In genomic region chr6:55014184-55014583, GRCm38 (mm10) we compare ENCODE assay signal across 24 mouse cellular contexts. TPM values are rescaled to one million over a fixed set of nuclear protein-coding genes. Genes with fewer than 3 reads are reported as not detected.
A peak's percentile ranks its signal among the peaks of the same experiment; 100 is the strongest.
DNase-seq lines count a peak whose midpoint lies in the region; TF ChIP-seq lines count a peak whose summit lies in the region.
"Had no signal": no experiment of that assay in that cellular context is flagged by ENCODE, and none has a peak within 500 bp of the region (broad histone marks: within the 10 kb centered on the region; RNA-seq: fewer than 3 reads in every experiment).

No protein-coding gene starts in this region.

- H3K4me3 ChIP-seq in heart, embryonic 10.5 days, result no peak overlapping the region
- no peak overlapping the region for H3K4me3 ChIP-seq in CH12.LX (replicated peaks in 1 of 3; ENCODE audit: low read depth in 2 of 3, low read length in 2 of 3, poor library complexity in 1 of 3)
- H3K4me3 ChIP-seq in ES-E14 (ENCODE audit: insufficient read depth in 1 of 2, low read depth in 1 of 2, low read length in 2 of 2, poor library complexity in 1 of 2, severe bottlenecking in 1 of 2), result no peak overlapping the region
- H3K4me3 ChIP-seq in MEL (ENCODE audit: control insufficient read depth in 1 of 2, insufficient read depth in 1 of 2, low read depth in 2 of 2, low read length in 2 of 2), result no peak overlapping the region

- TF ChIP-seq EP300 in CH12.LX (IDR thresholded peaks at IDR 0.05; ENCODE audit: low read length) (no peak), MEL (IDR thresholded peaks at IDR 0.05; ENCODE audit: low read depth in 1 of 2, low read length in 2 of 2) (no peak)

- TF ChIP-seq POLR2A in CH12.LX (IDR thresholded peaks at IDR 0.05; ENCODE audit: low read depth, low read length) (no peak), MEL (IDR thresholded peaks at IDR 0.05; ENCODE audit: control insufficient read depth in 1 of 2, insufficient read depth in 1 of 2, low read depth in 1 of 2, low read length in 2 of 2, poor library complexity in 1 of 2) (no peak)

- TF ChIP-seq CTCF in CH12.LX (conservative IDR thresholded peaks at IDR 0.05 in 1 of 2, IDR thresholded peaks at IDR 0.05 in 1 of 2; ENCODE audit: low read depth in 2 of 2, low read length in 2 of 2), result no peak
- TF ChIP-seq CTCF in MEL (IDR thresholded peaks at IDR 0.05 in 2 of 3, conservative IDR thresholded peaks at IDR 0.05 in 1 of 3; ENCODE audit: control insufficient read depth in 1 of 3, insufficient read depth in 1 of 3, low read depth in 2 of 3, low read length in 3 of 3, poor library complexity in 1 of 3, severe bottlenecking in 1 of 3), result no peak

- no peak for TF ChIP-seq RAD21 in CH12.LX (IDR thresholded peaks at IDR 0.05; ENCODE audit: low read depth, low read length)
- TF ChIP-seq RAD21 in MEL (IDR thresholded peaks at IDR 0.05; ENCODE audit: low read depth, low read length), result no peak

- WGBS in heart, embryonic 10.5 days, result 87% methylated on average over 3 of the region's 3 CpGs

- DNase-seq in heart, adult 11 months, result peak; percentile 29
- DNase-seq in heart, embryonic 10.5 days (ENCODE audit: low spot score), result no peak
- DNase-seq in CH12.LX (ENCODE audit: extremely low read depth) (no peak), ES-E14 (ENCODE audit: low read depth, low spot score) (no peak), MEL (ENCODE audit: low read depth, low spot score) (no peak)
- no peak for DNase-seq in embryo, embryonic 9.5 days (ENCODE audit: extremely low spot score)
- no peak for DNase-seq in c-Kit-positive CD71-positive TER-119-positive erythroid progenitor cells, embryonic 14.5 days (ENCODE audit: low spot score)
- DNase-seq in adrenal gland, postnatal 4 days (ENCODE audit: low spot score in 2 of 2), result no peak
- DNase-seq: adrenal gland, adult 2 months; adrenal gland, adult 8-10 months; adrenal gland, postnatal 10 days; adrenal gland, postnatal 14 days; adrenal gland, postnatal 25 days; adrenal gland, postnatal 36 days; B cell, adult 2 months; cerebellum, adult 11 months; cerebellum, adult 11-12 months; cerebellum, adult 18-20 months; cerebellum, adult 2 months; cerebellum, adult 8-10 months; cerebellum, adult 9-10 months; cerebellum, adult 9-11 months had no signal

- no peak overlapping the region for H3K27ac ChIP-seq in heart, embryonic 10.5 days
- H3K27ac ChIP-seq in CH12.LX (ENCODE audit: insufficient read depth, low read depth), result no peak overlapping the region
- no peak overlapping the region for H3K27ac ChIP-seq in ES-E14 (ENCODE audit: insufficient read depth, low read depth, low read length, poor library complexity, severe bottlenecking)
- H3K27ac ChIP-seq in MEL (ENCODE audit: control insufficient read depth, low read depth, low read length), result no peak overlapping the region

- no peak overlapping the region for H3K4me2 ChIP-seq in CH12.LX (ENCODE audit: insufficient read depth, low read depth, poor library complexity, severe bottlenecking)

- in situ Hi-C loops in CH12.LX (cut with MboI; ENCODE audit: low pct_ligation_motif_present, low pct_unique_long_range_greater_than_20kb, low sequenced_read_pairs), result loop anchor here (10.0 to 25.0 kb wide), 2 partner anchors 99 to 427 kb away; partner anchors contain the start of genes Fkbp14 and Plekha8
- in situ Hi-C loops in ES-E14 (cut with MboI; ENCODE audit: low sequenced_read_pairs in 2 of 2, unreplicated experiment in 2 of 2), result no loop called here

- H3K4me1 ChIP-seq in heart, embryonic 10.5 days, result peaks cover 13% of the 10 kb centered on the region
- H3K4me1 ChIP-seq in CH12.LX (ENCODE audit: control insufficient read depth in 1 of 2, insufficient read depth in 2 of 2), result peaks cover 0 to 22% of the 10 kb centered on the region in 2 experiments; a peak in 3 of 4 replicates
- peaks cover 0 to 16% of the 10 kb centered on the region in 2 experiments; a peak in 1 of 4 replicates for H3K4me1 ChIP-seq in ES-E14 (ENCODE audit: control insufficient read depth in 2 of 2, insufficient read depth in 2 of 2, low read length in 2 of 2, poor library complexity in 1 of 2)
- peaks cover 0 to 3% of the 10 kb centered on the region in 2 experiments; a peak in 1 of 4 replicates for H3K4me1 ChIP-seq in MEL (ENCODE audit: control insufficient read depth in 1 of 2, insufficient read depth in 2 of 2, low read length in 2 of 2)

- H3K9me3 ChIP-seq in heart, embryonic 10.5 days, result no peaks in the 10 kb centered on the region
- peaks cover 4% of the 10 kb centered on the region for H3K9me3 ChIP-seq in CH12.LX (replicated peaks; ENCODE audit: low read length)
- no peaks in the 10 kb centered on the region for H3K9me3 ChIP-seq in ES-E14 (ENCODE audit: control insufficient read depth, insufficient read depth, low read depth, low read length)
- H3K9me3 ChIP-seq in MEL (replicated peaks; ENCODE audit: insufficient read depth, low read length), result no peaks in the 10 kb centered on the region
- H3K9me3 ChIP-seq: G1E had no signal

- no peaks in the 10 kb centered on the region for H3K36me3 ChIP-seq in heart, embryonic 10.5 days
- H3K36me3 ChIP-seq in CH12.LX (replicated peaks in 1 of 2; ENCODE audit: control insufficient read depth in 1 of 2, insufficient read depth in 1 of 2, low read length in 1 of 2), result no peaks in the 10 kb centered on the region
- no peaks in the 10 kb centered on the region for H3K36me3 ChIP-seq in ES-E14 (ENCODE audit: control insufficient read depth, insufficient read depth, low read length, poor library complexity, severe bottlenecking)
- peaks cover 0 to 2% of the 10 kb centered on the region in 2 experiments; a peak in 1 of 4 replicates for H3K36me3 ChIP-seq in MEL (ENCODE audit: control insufficient read depth in 1 of 2, insufficient read depth in 2 of 2, low read length in 2 of 2)
- H3K36me3 ChIP-seq: G1E had no signal

- H3K79me2 ChIP-seq in CH12.LX (replicated peaks; ENCODE audit: control insufficient read depth, extremely low read depth, insufficient read depth, poor library complexity, severe bottlenecking) (no peaks in the 10 kb centered on the region), MEL (ENCODE audit: control insufficient read depth, insufficient read depth, low read length, poor library complexity) (no peaks in the 10 kb centered on the region)

- H3K9ac ChIP-seq in CH12.LX (ENCODE audit: insufficient read depth, low read depth) (no peak overlapping the region), ES-E14 (ENCODE audit: insufficient read depth, low read depth, low read length, poor library complexity, severe bottlenecking) (no peak overlapping the region), MEL (ENCODE audit: control insufficient read depth, low read depth, low read length, poor library complexity, severe bottlenecking) (no peak overlapping the region)

- dilution Hi-C loops in CH12.LX (cut with MboI; ENCODE audit: extremely low pct_ligation_motif_present, extremely low pct_unique_long_range_greater_than_20kb, low sequenced_read_pairs), result no loop called here

- H3K27me3 ChIP-seq in heart, embryonic 10.5 days (ENCODE audit: insufficient read depth, poor library complexity, severe bottlenecking), result peaks cover 14% of the 10 kb centered on the region; the same call in 1 of the 2 replicates
- H3K27me3 ChIP-seq in CH12.LX (replicated peaks), result no peaks in the 10 kb centered on the region
- no peaks in the 10 kb centered on the region for H3K27me3 ChIP-seq in MEL (ENCODE audit: control insufficient read depth in 1 of 2, insufficient read depth in 2 of 2, low read length in 2 of 2)
- H3K27me3 ChIP-seq: Patski had no signal

TF ChIP-seq in CH12.LX, 34 proteins besides CTCF, POLR2A, EP300 and RAD21 (continues in another document):
- TF ChIP-seq UBTF (IDR thresholded peaks at IDR 0.05; ENCODE audit: low read depth, low read length) (no peak), MAFK (IDR thresholded peaks at IDR 0.05; ENCODE audit: insufficient replicate concordance, low read length) (peak; percentile 95), PAX5 (IDR thresholded peaks at IDR 0.05; ENCODE audit: low read length) (no peak)

TF ChIP-seq in ES-E14, 5 proteins besides CTCF, POLR2A, EP300 and RAD21 (continues in another document):
- TF ChIP-seq HCFC1 (IDR thresholded peaks at IDR 0.05; ENCODE audit: borderline replicate concordance, insufficient read depth, low read length), result no peak
- TF ChIP-seq ZNF384 (IDR thresholded peaks at IDR 0.05; ENCODE audit: low read depth, low read length), result no peak

TF ChIP-seq in MEL, 35 proteins besides CTCF, POLR2A, EP300 and RAD21:
- no peak for TF ChIP-seq E2F4 (IDR thresholded peaks at IDR 0.05; ENCODE audit: borderline replicate concordance, low read depth, low read length)
- TF ChIP-seq MAFK (IDR thresholded peaks at IDR 0.05; ENCODE audit: borderline replicate concordance, low read depth, low read length), result peak; percentile 91
- TF ChIP-seq USF1 (IDR thresholded peaks at IDR 0.05; ENCODE audit: low read depth, low read length), result no peak

RNA-seq across cellular contexts. Expression of gene Ggct, which starts 21.4 kb away (rescaled TPM):
- polyA plus RNA-seq in heart, embryonic 10.5 days (2016; fragmentation: Nextera tagmentation; extraction: Ambion mirVana), result 8.1 and 8.3 TPM in 2 replicates
- total RNA-seq in CH12.LX (2012; rRNA removed) (9.8 and 12.3 TPM in 2 replicates), CH12.LX (2014; rRNA removed) (12.0 and 12.7 TPM in 2 replicates), ES-E14 (2012; rRNA removed) (17.1 and 25.4 TPM in 2 replicates), MEL (2012; rRNA removed) (19.1 and 23.7 TPM in 2 replicates)
- polyA plus RNA-seq in CH12.LX (2012; ENCODE audit: insufficient read length, low read depth) (24.5 and 31.8 TPM in 2 replicates), MEL (2012; ENCODE audit: insufficient read depth in 1 of 2, insufficient read length in 2 of 2, low read depth in 1 of 2, low replicate concordance in 2 of 2, missing spikeins in 1 of 2) (10 to 100 TPM in 1 of 2 experiments, not detected in 1; 41.6 TPM)
- 10 to 100 TPM in 1 of 2 experiments, 1 to 10 TPM in 1; 7.1 to 13.2 TPM for total RNA-seq in adrenal gland, postnatal 4 days (2021)

RNA-seq across cellular contexts. Expression of gene Gars, which starts 23.6 kb away (rescaled TPM):
- 220 and 246 TPM in 2 replicates for polyA plus RNA-seq in heart, embryonic 10.5 days (2016; fragmentation: Nextera tagmentation; extraction: Ambion mirVana)
- total RNA-seq in CH12.LX (2012; rRNA removed), result 238 and 329 TPM in 2 replicates
- total RNA-seq in CH12.LX (2014; rRNA removed), result 432 and 457 TPM in 2 replicates
- 341 and 354 TPM in 2 replicates for polyA plus RNA-seq in CH12.LX (2012; ENCODE audit: insufficient read length, low read depth)
- 201 and 232 TPM in 2 replicates for total RNA-seq in ES-E14 (2012; rRNA removed)
- 171 and 237 TPM in 2 replicates for total RNA-seq in MEL (2012; rRNA removed)
- polyA plus RNA-seq in MEL (2012; ENCODE audit: insufficient read depth in 1 of 2, insufficient read length in 2 of 2, low read depth in 1 of 2, low replicate concordance in 2 of 2, missing spikeins in 1 of 2), result 100 to 1,000 TPM; 225 to 325 TPM
- total RNA-seq in adrenal gland, postnatal 4 days (2021), result 100 to 1,000 TPM; 101 to 109 TPM

RNA-seq across cellular contexts. Expression of gene Nod1, which starts 41.8 kb away (rescaled TPM):
- 3.6 and 3.8 TPM in 2 replicates for polyA plus RNA-seq in heart, embryonic 10.5 days (2016; fragmentation: Nextera tagmentation; extraction: Ambion mirVana)
- total RNA-seq in CH12.LX (2012; rRNA removed) (0.08 and 0.30 TPM in 2 replicates), CH12.LX (2014; rRNA removed) (0.41 and 0.46 TPM in 2 replicates), ES-E14 (2012; rRNA removed) (1.3 and 1.6 TPM in 2 replicates), MEL (2012; rRNA removed) (0.10 and 0.12 TPM in 2 replicates)
- polyA plus RNA-seq in CH12.LX (2012; ENCODE audit: insufficient read length, low read depth) (0.29 and 0.40 TPM in 2 replicates), MEL (2012; ENCODE audit: insufficient read depth in 1 of 2, insufficient read length in 2 of 2, low read depth in 1 of 2, low replicate concordance in 2 of 2, missing spikeins in 1 of 2) (under 1 TPM in 1 of 2 experiments, not detected in 1; 0.21 TPM)
- total RNA-seq in adrenal gland, postnatal 4 days (2021), result 1 to 10 TPM; 9.1 to 9.8 TPM
